Mouse (Mus musculus): ENCODE results near the gene Stau1.

The Stau1 gene

GRCm38 (mm10) chr2:166990861-166991260 is 5.2 kb downstream of the Stau1 start:
- DNase-seq (ENCODE audit: low read depth), result no peak

GRCm38 (mm10) chr2:166983351-166983894 is 12.7 kb downstream of the Stau1 start:
- DNase-seq (ENCODE audit: low read depth), result no peak

GRCm38 (mm10) chr2:166980161-166980560 is 15.9 kb downstream of the Stau1 start:
- no peak for DNase-seq (ENCODE audit: low read depth)

DNA sequence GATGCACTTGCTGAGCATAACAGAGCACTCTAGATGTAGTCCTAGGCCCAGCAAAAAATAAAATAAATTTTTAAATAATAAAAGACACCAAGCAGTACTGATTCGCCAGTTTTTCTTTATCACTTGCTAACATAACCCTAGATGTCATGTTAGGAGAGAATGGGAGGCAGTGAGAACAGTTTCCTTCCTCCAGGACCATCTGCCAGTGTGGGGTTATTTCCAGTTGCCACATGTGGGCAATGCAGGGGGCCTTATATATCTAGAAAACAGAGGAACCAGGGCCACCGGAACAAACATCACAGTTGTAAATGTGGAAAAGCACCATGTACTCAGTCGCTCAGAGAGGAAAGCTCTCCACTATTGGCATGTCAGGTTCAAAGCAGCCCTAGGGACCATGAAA is 18.6 kb downstream of the Stau1 start:
- DNase-seq (ENCODE audit: low read depth), result no peak

- DNase-seq (ENCODE audit: low read depth), result no peak
These were observed 19.7 kb downstream of the Stau1 start for GRCm38 (mm10) chr2:166976356-166976755.

DNA sequence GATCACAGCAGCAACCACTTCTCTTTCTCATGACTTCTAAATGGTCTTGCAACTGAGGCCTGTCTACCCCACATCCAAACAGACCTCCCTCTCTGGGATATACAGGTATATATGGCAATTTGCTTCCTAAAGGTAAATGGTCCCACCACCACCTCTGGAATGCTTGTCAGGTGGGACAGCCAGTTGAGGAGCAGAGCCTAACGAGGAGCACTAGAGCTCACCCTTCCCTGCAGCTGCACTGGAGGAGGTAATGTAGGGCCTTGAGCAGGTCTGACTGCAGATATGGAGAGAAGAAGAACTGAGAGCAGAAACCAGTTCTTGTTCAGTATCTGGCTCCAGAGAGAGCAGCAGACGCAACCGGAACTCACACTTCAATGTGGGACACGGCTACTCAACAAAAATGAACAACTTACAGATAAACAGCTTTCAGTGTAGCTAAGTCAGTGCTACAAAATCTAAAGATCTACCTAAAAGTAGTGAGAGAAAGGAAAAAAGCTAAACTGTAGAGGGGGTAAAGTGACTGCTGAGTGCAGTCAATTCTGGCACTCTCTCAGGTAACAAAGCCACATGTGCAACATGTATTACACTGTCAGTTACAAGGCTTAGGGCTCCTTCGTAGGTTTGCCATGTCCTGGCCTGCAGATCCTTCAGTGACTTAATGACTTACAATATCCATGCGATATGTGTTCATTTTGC is 21.8 kb downstream of the Stau1 start:
- no peak for DNase-seq (ENCODE audit: low read depth)

DNA sequence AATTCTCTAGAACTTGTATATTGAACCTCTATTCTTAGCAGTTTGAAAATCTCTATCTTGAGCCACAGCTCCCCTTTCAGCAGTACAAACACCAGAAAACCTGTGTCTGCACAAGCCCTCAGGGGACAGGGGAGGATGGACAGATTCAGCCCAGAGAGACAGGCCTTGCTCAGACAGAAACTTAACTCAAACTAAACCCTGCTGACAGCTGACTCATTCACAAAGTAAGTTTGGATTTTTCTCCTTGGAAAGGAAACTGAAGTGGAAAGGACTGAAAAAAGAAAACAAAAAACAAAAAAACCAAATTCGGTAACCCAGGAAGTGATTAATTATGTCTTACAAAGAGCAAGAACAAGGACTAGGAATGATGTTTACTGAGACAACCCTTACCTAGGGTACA is 22.9 kb downstream of the Stau1 start:
- no peak for DNase-seq (ENCODE audit: low read depth)

- no peak for DNase-seq (ENCODE audit: low read depth)
These were observed 31.3 kb downstream of the Stau1 start for GRCm38 (mm10) chr2:166964773-166965172.

DNA sequence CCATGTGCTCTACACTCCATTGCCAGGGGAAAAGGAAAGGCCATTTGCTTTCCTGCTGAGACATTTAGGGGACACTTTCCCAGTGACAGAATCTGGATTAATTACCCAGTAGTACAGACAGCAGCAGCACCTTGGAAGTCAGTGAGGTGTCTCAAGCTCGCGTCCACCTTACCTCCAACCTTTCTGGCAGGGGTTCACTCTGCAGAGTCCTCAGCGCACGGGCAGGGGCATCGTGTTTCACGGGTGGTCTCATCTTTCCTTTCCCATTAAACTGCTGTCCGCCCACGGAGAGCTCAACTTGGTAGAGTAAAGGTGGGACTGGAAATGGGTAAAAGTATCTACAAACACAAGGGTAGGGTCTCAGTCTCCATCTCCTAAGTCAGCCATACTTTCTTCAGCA is 32.8 kb downstream of the Stau1 start:
- DNase-seq (ENCODE audit: low read depth), result no peak

DNA sequence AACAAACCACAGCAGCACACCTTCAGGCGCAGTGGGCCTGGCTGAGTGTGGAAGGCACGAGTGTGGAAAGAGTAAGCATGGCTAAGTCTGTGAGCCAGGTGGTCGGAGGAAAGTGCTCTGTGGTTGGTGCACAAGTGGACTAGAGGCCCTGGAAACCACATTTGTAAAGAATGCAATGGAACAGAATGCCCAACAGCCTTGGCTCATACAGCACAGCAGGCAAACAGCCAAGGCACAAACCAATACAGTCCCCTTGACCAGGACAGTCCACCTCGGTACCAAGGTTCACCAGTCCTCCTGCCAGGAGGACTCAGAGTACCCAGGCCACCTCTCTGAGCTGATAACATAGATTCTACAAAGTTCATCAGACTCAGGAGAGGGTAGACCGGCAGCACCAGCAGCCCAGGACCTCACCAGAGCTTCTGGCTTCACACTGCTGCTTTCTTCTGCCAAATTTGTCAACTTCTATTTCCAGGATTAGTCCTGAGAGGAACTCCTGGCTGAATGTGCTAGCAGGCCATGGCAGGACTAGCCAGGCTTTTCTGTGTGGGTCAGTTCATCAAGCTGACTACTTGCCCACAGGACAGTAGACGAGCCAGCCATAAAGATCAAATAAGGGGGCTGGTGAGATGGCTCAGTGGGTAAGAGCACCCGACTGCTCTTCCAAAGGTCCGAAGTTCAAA is 35.3 kb downstream of the Stau1 start:
- peak; percentile 36 for DNase-seq (ENCODE audit: low read depth)

GRCm38 (mm10) chr2:166956805-166957204 is 39.3 kb downstream of the Stau1 start:
- DNase-seq (ENCODE audit: low read depth), result no peak

DNA sequence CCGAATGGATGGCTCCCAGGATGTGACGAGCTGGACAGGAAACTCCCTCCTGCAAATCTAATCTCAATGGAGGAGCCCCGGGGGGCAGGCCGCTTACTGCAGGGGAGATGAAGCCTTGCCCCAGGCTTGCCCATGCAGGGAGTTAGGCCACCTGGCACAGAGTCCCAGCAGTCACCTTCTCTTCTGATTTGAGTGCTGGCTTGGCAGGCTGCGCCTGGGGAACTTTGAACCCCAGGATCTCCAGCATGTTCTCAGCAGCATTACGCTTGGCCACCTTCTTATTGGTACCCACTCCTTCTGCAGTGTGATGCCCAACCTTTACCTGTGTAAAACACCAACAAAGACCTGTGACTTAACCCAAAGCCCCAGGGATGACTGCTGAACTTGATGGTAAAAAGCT is 43.9 kb downstream of the Stau1 start:
- no peak for DNase-seq (ENCODE audit: low read depth)

GRCm38 (mm10) chr2:166950853-166951648 is 45.0 kb downstream of the Stau1 start:
- no peak for DNase-seq (ENCODE audit: low read depth)

- DNase-seq (ENCODE audit: low read depth), result no peak
These were observed 47.2 kb downstream of the Stau1 start for GRCm38 (mm10) chr2:166948936-166949335.

- DNase-seq (ENCODE audit: low read depth), result no peak
These were observed 47.9 kb downstream of the Stau1 start for GRCm38 (mm10) chr2:166948246-166948645.

DNA sequence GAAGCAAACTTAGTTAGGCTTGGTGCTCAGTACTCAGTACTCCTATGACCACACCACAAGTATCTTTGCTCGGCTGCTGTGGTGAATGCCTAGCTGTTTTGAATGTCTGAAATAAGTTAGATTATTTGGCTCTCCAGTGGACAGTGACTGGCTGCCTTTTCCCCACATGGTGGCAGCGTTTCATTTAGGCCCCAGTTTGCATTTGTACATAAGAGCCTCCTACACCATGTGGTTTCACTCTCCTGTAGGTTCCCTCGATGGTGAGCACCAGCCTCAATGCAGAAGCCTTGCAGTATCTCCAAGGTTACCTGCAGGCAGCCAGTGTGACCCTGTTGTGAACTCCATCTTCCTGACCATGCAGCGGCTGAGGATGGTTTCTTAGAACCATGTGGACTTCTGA is 50.6 kb downstream of the Stau1 start:
- DNase-seq (ENCODE audit: low read depth), result no peak

DNA sequence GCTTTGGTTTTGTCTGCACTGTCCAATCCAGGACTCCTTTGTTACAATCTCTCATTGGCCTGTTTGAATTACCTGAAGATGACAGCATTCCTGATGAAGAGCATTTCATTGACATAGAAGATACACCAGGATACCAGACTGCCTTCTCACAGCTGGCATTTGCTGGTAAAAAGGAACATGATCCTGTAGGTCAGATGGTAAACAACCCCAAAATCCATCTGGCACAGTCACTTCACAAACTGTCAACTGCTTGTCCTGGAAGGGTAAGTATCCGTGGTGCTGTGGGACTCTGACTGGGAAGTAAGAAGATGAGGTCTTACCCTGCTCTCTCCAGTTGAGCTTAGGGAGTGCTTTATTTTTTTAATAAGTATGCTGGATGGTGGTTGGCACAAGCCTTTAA is 51.8 kb downstream of the Stau1 start:
- no peak for DNase-seq (ENCODE audit: low read depth)

DNA sequence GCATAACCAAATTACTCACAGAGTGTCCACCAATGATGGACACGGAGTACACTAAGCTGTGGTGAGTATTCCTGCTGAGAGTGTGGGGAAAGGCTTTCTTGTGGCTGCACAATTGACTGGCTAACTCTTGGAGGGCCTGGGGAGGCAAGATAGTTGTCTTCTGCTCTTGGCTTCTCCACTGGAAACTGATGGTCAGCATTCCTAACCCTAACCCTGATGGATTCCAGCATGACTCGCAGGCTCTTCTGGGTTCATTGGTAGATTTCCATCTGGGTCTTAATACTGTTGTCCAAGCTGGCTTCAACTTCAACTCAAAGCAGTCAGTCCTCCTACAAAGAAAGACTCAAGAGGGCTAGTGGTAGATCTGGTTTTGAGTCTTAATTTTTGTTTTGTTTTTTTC is 53.0 kb downstream of the Stau1 start:
- no peak for DNase-seq (ENCODE audit: low read depth)

- DNase-seq (ENCODE audit: low read depth), result no peak
These were observed 59.9 kb downstream of the Stau1 start for GRCm38 (mm10) chr2:166936166-166936565.

DNA sequence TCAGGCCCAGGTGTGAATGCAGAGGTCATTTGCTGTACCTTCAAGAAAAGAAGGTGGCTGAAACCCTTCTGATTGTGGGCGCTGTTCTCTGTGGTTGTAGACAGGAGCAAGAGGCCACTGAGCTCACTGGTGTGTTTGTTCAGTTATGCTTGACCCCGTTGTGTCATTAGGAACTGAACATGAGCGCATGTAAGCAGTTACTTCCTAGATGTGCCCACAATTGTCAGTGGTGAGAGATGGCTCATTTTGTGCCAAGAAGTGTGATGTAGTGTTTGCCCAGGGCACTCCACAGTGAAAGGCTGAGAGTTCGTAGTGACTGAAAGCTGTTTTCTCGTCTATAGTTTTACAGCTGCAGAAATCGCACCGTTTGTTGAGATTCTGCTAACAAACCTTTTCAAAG is 60.5 kb downstream of the Stau1 start:
- no peak for DNase-seq (ENCODE audit: low read depth)

GRCm38 (mm10) chr2:166934416-166934815 is 61.7 kb downstream of the Stau1 start:
- no peak for DNase-seq (ENCODE audit: low read depth)

DNA sequence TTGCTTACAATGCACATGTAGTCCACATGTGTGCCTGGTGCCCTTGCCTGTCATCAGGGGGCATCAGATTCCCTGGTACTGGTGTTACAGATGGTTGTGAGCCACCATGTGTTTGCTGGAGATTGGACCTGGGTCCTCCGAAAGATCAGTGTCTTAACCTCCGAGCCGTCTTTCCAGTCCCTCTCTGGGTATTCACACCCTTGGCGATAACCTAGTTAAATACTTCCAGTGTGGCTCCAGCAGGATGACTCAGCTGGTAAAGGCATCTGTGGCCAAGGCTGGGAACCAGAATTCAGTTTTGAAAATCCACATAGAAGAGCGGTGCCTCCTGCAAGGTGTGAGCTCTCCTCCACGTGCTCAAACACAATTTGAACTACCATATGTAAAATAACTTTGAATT is 62.2 kb downstream of the Stau1 start:
- DNase-seq (ENCODE audit: low read depth), result no peak

DNA sequence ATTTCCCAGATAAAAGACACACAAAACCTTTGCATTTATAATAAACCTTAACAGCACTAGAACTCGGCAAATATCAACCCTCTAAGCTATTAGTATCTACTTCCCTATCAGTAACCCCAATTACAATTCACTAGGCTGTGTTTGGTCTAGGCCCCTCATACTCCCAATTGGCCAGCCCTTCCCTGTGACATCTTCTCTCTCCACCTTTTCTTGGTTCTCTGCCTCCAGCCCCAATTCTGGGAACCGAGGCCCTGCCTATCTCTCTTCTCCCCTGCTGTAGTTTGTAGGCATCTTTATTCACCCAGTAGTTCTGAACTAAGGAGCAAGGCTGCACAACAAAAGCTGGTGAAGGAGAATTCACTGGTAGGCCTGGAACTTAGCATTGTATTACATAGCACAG is 72.1 kb downstream of the Stau1 start:
- no peak for DNase-seq (ENCODE audit: low read depth)
